Mouse (Mus musculus) midbrain, embryonic 14.5 days (tissue): ENCODE measurements around the gene Slc38a7. TPM values are rescaled to one million over a fixed set of nuclear protein-coding genes. Genes with fewer than 3 reads are reported as not detected.
"Not testable (repeated sequence)": the region's sequence is repeated elsewhere in the genome, so short reads cannot be mapped to it uniquely, and the experiment has no call there.

Source experiments
- ATAC-seq: fragments of 200-750 bp; cut with Nextera tagmentation; 2 replicates; pipeline ENCODE4 v1.8.0; 2017; ENCODE audit warnings: moderate number of reproducible peaks, moderate library complexity; ENCODE audit not compliant: low FRiP score, low TSS enrichment
- DNase-seq: peaks from one replicate; pipeline ENCODE4 v3.0.0-alpha.2; 2015
- H3K27ac ChIP-seq: fragments of 300-500 bp; sonication (generic); replicated peaks from 2 replicates; pipeline ENCODE4 v1.5.1; 2014; ENCODE audit warnings: mild to moderate bottlenecking, low read depth, low read length, moderate library complexity
- H3K27me3 ChIP-seq: fragments of 300-500 bp; sonication (generic); 2 replicates; pipeline ENCODE4 v1.6.1; 2014; ENCODE audit warnings: low read length, control low read depth, mixed read lengths; ENCODE audit not compliant: control insufficient read depth, insufficient read depth
- H3K36me3 ChIP-seq: fragments of 300-500 bp; sonication (generic); 2 replicates; pipeline ENCODE4 v1.6.1; 2014; ENCODE audit warnings: low read length, control low read depth; ENCODE audit not compliant: control insufficient read depth, insufficient read depth
- H3K4me1 ChIP-seq: fragments of 300-500 bp; sonication (generic); 2 replicates; pipeline ENCODE4 v1.6.1; 2014; ENCODE audit warnings: mild to moderate bottlenecking, antibody characterized with exemption, low read length, control low read depth; ENCODE audit not compliant: control insufficient read depth, insufficient read depth
- H3K4me2 ChIP-seq: fragments of 300-500 bp; sonication (generic); 2 replicates; pipeline ENCODE4 v1.6.1; 2014; ENCODE audit warnings: mild to moderate bottlenecking, low read length, moderate library complexity
- H3K4me3 ChIP-seq: fragments of 300-500 bp; sonication (generic); replicated peaks from 2 replicates; pipeline ENCODE4 v1.5.1; 2014; ENCODE audit warnings: low read depth, low read length
- H3K9ac ChIP-seq: fragments of 300-500 bp; sonication (generic); replicated peaks from 2 replicates; pipeline ENCODE4 v1.6.1; 2014; ENCODE audit warnings: mild to moderate bottlenecking, low read length, moderate library complexity
- H3K9me3 ChIP-seq: fragments of 300-500 bp; sonication (generic); 2 replicates; pipeline ENCODE4 v1.6.1; 2016; ENCODE audit warnings: low read length, control low read depth, mixed read lengths; ENCODE audit not compliant: control insufficient read depth
- WGBS: fragments of 180-500 bp; shearing (Covaris S2); extraction: QIAGEN DNeasy Blood & Tissue Kit; methylation state at CpG from one replicate; pipeline ENCODE4 v1.1.7; 2014; 5-methylcytosine and 5-hydroxymethylcytosine counted together
- polyA plus RNA-seq: library from polyadenylated mRNA; unstranded; fragments of >200 nt; fragmentation: Nextera tagmentation; extraction: Ambion mirVana; gene quantifications from 2 replicates; pipeline ENCODE4 v1.2.1, GENCODE M21; 2014

Gene Slc38a7
- polyA plus RNA-seq, 1 experiment from 2014 or later: 27.0 TPM

GRCm38 (mm10) chr8:95825162-95825561 is 28.2 kb downstream of the Slc38a7 start, which contains the start of gene Sap18b:
Gene Sap18b, plus strand, starts transcription at chr8:95825346.
- H3K9me3 ChIP-seq, ATAC-seq, H3K36me3 ChIP-seq, H3K9ac ChIP-seq, H3K4me1 ChIP-seq, DNase-seq, H3K27ac ChIP-seq, H3K4me3 ChIP-seq, H3K4me2 ChIP-seq, H3K27me3 ChIP-seq: not testable (repeated sequence)
- WGBS: 64% methylated on average over 25 of the region's 25 CpGs

- H3K4me1 ChIP-seq: no peaks in the 10 kb centered on the region
- H3K4me3 ChIP-seq: no peak overlapping the region
- no peak overlapping the region for H3K9ac ChIP-seq
- no peaks in the 10 kb centered on the region for H3K9me3 ChIP-seq
- DNase-seq (no peak), ATAC-seq (no peak)
- no peaks in the 10 kb centered on the region for H3K36me3 ChIP-seq
- no peak overlapping the region for H3K27ac ChIP-seq
- WGBS: 84% methylated on average over 3 of the region's 3 CpGs
- no peak overlapping the region for H3K4me2 ChIP-seq
- no peaks in the 10 kb centered on the region for H3K27me3 ChIP-seq
These were observed 30.6 kb downstream of the Slc38a7 start for GRCm38 (mm10) chr8:95822699-95823098.

DNA sequence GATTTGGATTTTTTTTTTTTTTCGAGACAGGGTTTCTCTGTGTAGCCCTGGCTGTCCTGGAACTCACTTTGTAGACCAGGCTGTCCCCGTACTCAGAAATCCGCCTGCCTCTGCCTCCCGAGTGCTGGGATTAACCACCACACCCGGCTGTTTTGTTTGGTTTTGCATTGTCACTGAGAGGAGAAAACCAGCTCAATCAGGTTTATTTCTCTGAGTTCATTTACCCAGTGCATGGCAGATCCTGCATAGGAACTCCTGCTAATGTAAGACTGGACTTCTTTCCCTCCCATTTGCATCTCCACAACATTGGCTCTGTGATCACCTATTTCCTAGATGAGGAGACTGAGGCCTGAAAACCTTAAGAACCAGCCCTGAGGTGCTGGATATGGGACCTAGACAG is 31.2 kb downstream of the Slc38a7 start:
- no peaks in the 10 kb centered on the region for H3K27me3 ChIP-seq
- ATAC-seq: no peak
- H3K4me3 ChIP-seq: no peak overlapping the region
- no peak overlapping the region for H3K9ac ChIP-seq
- H3K9me3 ChIP-seq: no peaks in the 10 kb centered on the region
- DNase-seq: no peak
- H3K27ac ChIP-seq: no peak overlapping the region
- no peaks in the 10 kb centered on the region for H3K4me1 ChIP-seq
- H3K36me3 ChIP-seq: no peaks in the 10 kb centered on the region
- 84% methylated on average over 5 of the region's 5 CpGs for WGBS
- no peak overlapping the region for H3K4me2 ChIP-seq

DNA sequence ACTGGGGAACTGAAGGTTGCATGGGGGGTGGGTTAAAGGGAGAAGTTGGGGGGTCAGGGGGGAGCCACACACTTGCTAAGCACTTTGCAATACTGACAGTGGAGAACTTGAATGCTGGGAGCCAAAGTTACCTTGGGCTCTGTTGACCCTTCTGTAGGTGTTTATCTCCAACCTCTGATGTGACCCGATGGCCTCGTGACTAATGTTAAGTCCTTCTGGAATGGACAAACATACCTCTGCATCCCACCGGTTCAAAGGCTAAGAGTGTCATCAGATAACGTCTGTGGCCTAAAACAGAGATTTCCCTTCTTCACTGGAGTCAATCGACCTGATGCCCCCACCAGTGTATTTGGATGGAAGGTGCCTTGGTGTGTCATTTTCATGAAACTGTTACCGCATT is 32.1 kb downstream of the Slc38a7 start:
- Histone ChIP-seq H3K36me3 (no peaks in the 10 kb centered on the region), H3K4me1 (no peaks in the 10 kb centered on the region), H3K4me3 (no peak overlapping the region), H3K9ac (no peak overlapping the region), H3K4me2 (no peak overlapping the region), H3K27me3 (no peaks in the 10 kb centered on the region), H3K27ac (no peak overlapping the region), H3K9me3 (no peaks in the 10 kb centered on the region)
- ATAC-seq (no peak), DNase-seq (no peak)
- 89% methylated on average over 6 of the region's 6 CpGs for WGBS

- no peaks in the 10 kb centered on the region for H3K4me1 ChIP-seq
- no peaks in the 10 kb centered on the region for H3K9me3 ChIP-seq
- no peak overlapping the region for H3K27ac ChIP-seq
- no peak overlapping the region for H3K4me2 ChIP-seq
- no peak overlapping the region for H3K9ac ChIP-seq
- 36% methylated on average over 1 of the region's 1 CpGs for WGBS
- no peak for ATAC-seq
- no peaks in the 10 kb centered on the region for H3K27me3 ChIP-seq
- DNase-seq: no peak
- no peak overlapping the region for H3K4me3 ChIP-seq
- no peaks in the 10 kb centered on the region for H3K36me3 ChIP-seq
These were observed 35.1 kb downstream of the Slc38a7 start for GRCm38 (mm10) chr8:95818211-95818610.

GRCm38 (mm10) chr8:95817597-95817996 is 35.7 kb downstream of the Slc38a7 start:
- ATAC-seq (no peak), DNase-seq (no peak)
- no peak overlapping the region for H3K4me2 ChIP-seq
- H3K9ac ChIP-seq: no peak overlapping the region
- H3K36me3 ChIP-seq: no peaks in the 10 kb centered on the region
- no peaks in the 10 kb centered on the region for H3K9me3 ChIP-seq
- no peaks in the 10 kb centered on the region for H3K4me1 ChIP-seq
- H3K4me3 ChIP-seq: no peak overlapping the region
- 61% methylated on average over 3 of the region's 3 CpGs for WGBS
- no peaks in the 10 kb centered on the region for H3K27me3 ChIP-seq
- H3K27ac ChIP-seq: no peak overlapping the region

GRCm38 (mm10) chr8:95816044-95816708 is 37.2 kb downstream of the Slc38a7 start:
- Histone ChIP-seq H3K4me1 (no peaks in the 10 kb centered on the region), H3K4me3 (no peak overlapping the region), H3K27ac (no peak overlapping the region), H3K36me3 (no peaks in the 10 kb centered on the region), H3K9ac (no peak overlapping the region), H3K4me2 (no peak overlapping the region), H3K27me3 (no peaks in the 10 kb centered on the region), H3K9me3 (no peaks in the 10 kb centered on the region)
- DNase-seq: peak; percentile 21
- no peak for ATAC-seq
- WGBS: 49% methylated on average over 6 of the region's 6 CpGs

- DNase-seq: no peak
- Histone ChIP-seq H3K4me2 (no peak overlapping the region), H3K27me3 (no peaks in the 10 kb centered on the region), H3K9me3 (no peaks in the 10 kb centered on the region), H3K9ac (no peak overlapping the region), H3K4me1 (peaks cover 11% of the 10 kb centered on the region), H3K27ac (no peak overlapping the region), H3K4me3 (no peak overlapping the region), H3K36me3 (no peaks in the 10 kb centered on the region)
- 70% methylated on average over 3 of the region's 3 CpGs for WGBS
- no peak for ATAC-seq
These were observed 43.2 kb downstream of the Slc38a7 start for GRCm38 (mm10) chr8:95810184-95810591.

DNA sequence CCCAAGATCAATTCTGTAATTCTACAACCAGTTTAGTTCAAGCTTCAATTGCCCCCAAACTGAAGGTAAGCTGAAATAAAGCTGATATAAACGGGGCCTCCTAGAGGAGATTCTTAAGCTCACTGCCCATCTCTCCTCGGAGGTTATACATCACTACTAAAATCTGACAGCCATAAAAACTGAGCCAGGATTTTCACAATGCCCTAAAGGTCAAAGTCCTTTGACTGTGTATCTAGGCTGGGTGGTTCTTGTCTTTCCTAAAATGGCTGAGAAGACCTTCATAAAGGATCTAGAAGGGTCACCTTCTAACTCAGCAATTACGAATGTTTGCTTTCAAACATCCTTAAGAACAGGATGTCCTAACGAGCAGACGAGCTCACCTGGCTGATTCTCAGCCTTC is 44.2 kb downstream of the Slc38a7 start:
- ATAC-seq (no peak), DNase-seq (no peak)
- Histone ChIP-seq H3K36me3 (no peaks in the 10 kb centered on the region), H3K27ac (no peak overlapping the region), H3K4me3 (no peak overlapping the region), H3K27me3 (no peaks in the 10 kb centered on the region), H3K9ac (no peak overlapping the region), H3K4me2 (no peak overlapping the region), H3K4me1 (peaks cover 14% of the 10 kb centered on the region), H3K9me3 (no peaks in the 10 kb centered on the region)
- 80% methylated on average over 5 of the region's 5 CpGs for WGBS
